Mouse (Mus musculus): Measurements from ENCODE around the gene Cmah. TPM values are rescaled to one million over a fixed set of nuclear protein-coding genes. Genes with fewer than 3 reads are reported as not detected.

Gene Cmah
- polyA plus RNA-seq, 1 experiment from 2014 or later: 0.04 TPM

- WGBS: 72% methylated on average over 4 of the region's 4 CpGs
- H3K27ac ChIP-seq (ENCODE audit: low read depth, low read length): no peak overlapping the region
- H3K4me2 ChIP-seq (ENCODE audit: low read depth, low read length): no peak overlapping the region
- no peak overlapping the region for H3K4me3 ChIP-seq (ENCODE audit: low read depth, low read length)
- H3K9ac ChIP-seq (replicated peaks; ENCODE audit: low read depth, low read length): no peak overlapping the region
- H3K36me3 ChIP-seq (ENCODE audit: control insufficient read depth, insufficient read depth, low read length): no peaks in the 10 kb centered on the region
- no peaks in the 10 kb centered on the region for H3K27me3 ChIP-seq (ENCODE audit: control insufficient read depth, insufficient read depth, low read length)
- no peaks in the 10 kb centered on the region for H3K9me3 ChIP-seq (ENCODE audit: control insufficient read depth, low read length)
- peaks cover 7% of the 10 kb centered on the region; the same call in 1 of the 2 replicates for H3K4me1 ChIP-seq (ENCODE audit: control insufficient read depth, insufficient read depth, low read length)
- ATAC-seq (ENCODE audit: low read depth): no peak
Measured at GRCm38 (mm10) chr13:24523587-24524221, 196.5 kb downstream of the Cmah start.

- Histone ChIP-seq H3K36me3 (ENCODE audit: control insufficient read depth, insufficient read depth, low read length) (no peaks in the 10 kb centered on the region), H3K4me1 (ENCODE audit: control insufficient read depth, insufficient read depth, low read length) (peaks cover 7% of the 10 kb centered on the region; the same call in 1 of the 2 replicates), H3K9ac (replicated peaks; ENCODE audit: low read depth, low read length) (no peak overlapping the region), H3K27me3 (ENCODE audit: control insufficient read depth, insufficient read depth, low read length) (no peaks in the 10 kb centered on the region), H3K4me3 (ENCODE audit: low read depth, low read length) (no peak overlapping the region), H3K9me3 (ENCODE audit: control insufficient read depth, low read length) (no peaks in the 10 kb centered on the region), H3K4me2 (ENCODE audit: low read depth, low read length) (no peak overlapping the region), H3K27ac (ENCODE audit: low read depth, low read length) (no peak overlapping the region)
- no peak for ATAC-seq (ENCODE audit: low read depth)
- WGBS: 54% methylated on average over 1 of the region's 1 CpGs
Measured at GRCm38 (mm10) chr13:24524468-24524867, 197.3 kb downstream of the Cmah start.

GRCm38 (mm10) chr13:24525551-24525950, 198.3 kb downstream of the Cmah start:
- WGBS: 68% methylated on average over 3 of the region's 3 CpGs
- ATAC-seq (ENCODE audit: low read depth): no peak
- Histone ChIP-seq H3K4me1 (ENCODE audit: control insufficient read depth, insufficient read depth, low read length) (peaks cover 7% of the 10 kb centered on the region; the same call in 1 of the 2 replicates), H3K36me3 (ENCODE audit: control insufficient read depth, insufficient read depth, low read length) (no peaks in the 10 kb centered on the region), H3K27ac (ENCODE audit: low read depth, low read length) (no peak overlapping the region), H3K9ac (replicated peaks; ENCODE audit: low read depth, low read length) (no peak overlapping the region), H3K27me3 (ENCODE audit: control insufficient read depth, insufficient read depth, low read length) (no peaks in the 10 kb centered on the region), H3K9me3 (ENCODE audit: control insufficient read depth, low read length) (no peaks in the 10 kb centered on the region), H3K4me2 (ENCODE audit: low read depth, low read length) (no peak overlapping the region), H3K4me3 (ENCODE audit: low read depth, low read length) (no peak overlapping the region)

DNA sequence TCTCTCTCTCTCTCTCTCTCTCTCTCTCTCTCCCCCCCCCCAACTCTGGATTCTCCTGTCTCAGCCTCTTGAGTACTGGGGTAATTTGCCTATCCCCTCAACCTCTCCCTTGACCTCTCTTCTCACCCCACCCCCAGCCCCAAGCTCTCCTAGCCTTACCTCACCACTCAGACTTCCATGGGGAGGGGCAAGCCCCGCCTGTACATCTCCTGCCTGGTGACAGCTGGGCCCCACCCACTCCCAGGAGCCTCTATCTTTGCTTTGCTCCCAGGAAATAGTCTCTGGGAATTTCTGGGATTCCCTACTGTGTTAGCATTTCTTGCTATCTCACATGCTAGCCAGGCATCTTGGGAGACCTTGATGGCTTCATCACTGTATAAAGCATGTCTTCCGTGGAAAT, 199.7 kb downstream of the Cmah start:
- H3K27me3 ChIP-seq (ENCODE audit: control insufficient read depth, insufficient read depth, low read length): no peaks in the 10 kb centered on the region
- no peak overlapping the region for H3K4me3 ChIP-seq (ENCODE audit: low read depth, low read length)
- no peak overlapping the region for H3K4me2 ChIP-seq (ENCODE audit: low read depth, low read length)
- H3K36me3 ChIP-seq (ENCODE audit: control insufficient read depth, insufficient read depth, low read length): no peaks in the 10 kb centered on the region
- H3K4me1 ChIP-seq (ENCODE audit: control insufficient read depth, insufficient read depth, low read length): no peaks in the 10 kb centered on the region
- WGBS: 75% methylated on average over 2 of the region's 2 CpGs
- no peak for ATAC-seq (ENCODE audit: low read depth)
- H3K27ac ChIP-seq (ENCODE audit: low read depth, low read length): no peak overlapping the region
- no peak overlapping the region for H3K9ac ChIP-seq (replicated peaks; ENCODE audit: low read depth, low read length)
- no peaks in the 10 kb centered on the region for H3K9me3 ChIP-seq (ENCODE audit: control insufficient read depth, low read length)

Other genes with a start within 250 kb of the Cmah start
- gene Carmil1, start 46.6 kb upstream of the Cmah start, polyA plus RNA-seq (2014; fragmentation: Nextera tagmentation; extraction: Ambion mirVana): 36.0 and 42.5 TPM in 2 replicates

All from neural tube, embryonic 14.5 days (tissue).